Mouse (Mus musculus) CH12.LX (cell line): ENCODE results near the gene Acot2. TPM values are rescaled to one million over a fixed set of nuclear protein-coding genes. Genes with fewer than 3 reads are reported as not detected.

Experiments
- DNase-seq: peaks from one replicate; pipeline ENCODE4 v3.0.0-alpha.2; 2013; ENCODE audit errors: extremely low read depth
- H3K27ac ChIP-seq: 2 replicates; pipeline ENCODE4 v1.5.1; 2012; ENCODE audit warnings: low read depth, mild to moderate bottlenecking, control low read depth, moderate library complexity; ENCODE audit not compliant: insufficient read depth
- H3K27me3 ChIP-seq: replicated peaks from 2 replicates; pipeline ENCODE3; 2012; ENCODE audit warnings: inconsistent platforms
- H3K36me3 ChIP-seq, 2 experiments: replicated peaks in 1 of 2; 2 replicates each; pipeline versions ENCODE3 to v1.6.1; 2012; ENCODE audit warnings: inconsistent platforms in 1 of 2, low read length in 1 of 2, mild to moderate bottlenecking in 1 of 2, mixed read lengths in 1 of 2, moderate library complexity in 1 of 2; ENCODE audit not compliant: control insufficient read depth in 1 of 2, insufficient read depth in 1 of 2
- H3K4me1 ChIP-seq, 2 experiments: 2 replicates each; pipeline ENCODE4 v1.6.1; 2012; ENCODE audit warnings: inconsistent platforms in 1 of 2, moderate library complexity in 1 of 2; ENCODE audit not compliant: insufficient read depth in 2 of 2, control insufficient read depth in 1 of 2
- H3K4me2 ChIP-seq: 2 replicates; pipeline ENCODE4 v1.6.1; 2012; ENCODE audit warnings: low read depth, mild to moderate bottlenecking, control low read depth; ENCODE audit not compliant: poor library complexity, insufficient read depth, severe bottlenecking
- H3K4me3 ChIP-seq, 3 experiments: fragments of 150-350 bp in 1 of 3; sonication (generic) in 1 of 3; replicated peaks in 1 of 3; 2 replicates each; pipeline versions ENCODE3 to v1.5.1; 2011 to 2012; ENCODE audit warnings: low read depth in 2 of 3, low read length in 2 of 3, mild to moderate bottlenecking in 2 of 3, moderate library complexity in 2 of 3, control low read depth in 1 of 3, improper control_type of control experiment in 1 of 3, inconsistent platforms in 1 of 3, mixed read lengths in 1 of 3; ENCODE audit not compliant: poor library complexity in 1 of 3
- H3K79me2 ChIP-seq: replicated peaks from 2 replicates; pipeline ENCODE4 v1.6.1; 2012; ENCODE audit warnings: mild to moderate bottlenecking, moderate library complexity; ENCODE audit not compliant: control insufficient read depth, poor library complexity, insufficient read depth, severe bottlenecking; ENCODE audit errors: extremely low read depth
- H3K9ac ChIP-seq: 2 replicates; pipeline ENCODE4 v1.6.1; 2012; ENCODE audit warnings: low read depth, mild to moderate bottlenecking, control low read depth, moderate library complexity; ENCODE audit not compliant: insufficient read depth
- H3K9me3 ChIP-seq: replicated peaks from 2 replicates; pipeline ENCODE3; 2012; ENCODE audit warnings: low read length, inconsistent platforms, mixed read lengths
- CHD2 ChIP-seq: IDR thresholded peaks from 2 replicates; pipeline ENCODE4 v1.6.1; 2011; ENCODE audit warnings: low read length, improper control_type of control experiment
- CTCF ChIP-seq, 2 experiments: IDR thresholded peaks in 1 of 2; conservative IDR thresholded peaks in 1 of 2; 2 replicates each; pipeline ENCODE4 v1.5.1; 2011 to 2012; ENCODE audit warnings: low read depth in 2 of 2, low read length in 2 of 2, improper control_type of control experiment in 1 of 2, inconsistent platforms in 1 of 2, mild to moderate bottlenecking in 1 of 2, moderate library complexity in 1 of 2
- ELF1 ChIP-seq: IDR thresholded peaks from 2 replicates; pipeline ENCODE4 v1.6.1; 2014; ENCODE audit warnings: low read depth, mild to moderate bottlenecking, inconsistent platforms, low read length, improper control_type of control experiment
- EP300 ChIP-seq: IDR thresholded peaks from 2 replicates; pipeline ENCODE4 v1.6.1; 2011; ENCODE audit warnings: low read length, improper control_type of control experiment
- GABPA ChIP-seq: IDR thresholded peaks from 2 replicates; pipeline ENCODE4 v1.6.1; 2012; ENCODE audit warnings: low read depth, low read length, improper control_type of control experiment, inconsistent platforms; ENCODE audit not compliant: insufficient replicate concordance
- IRF4 ChIP-seq: IDR thresholded peaks from 2 replicates; pipeline ENCODE4 v1.6.1; 2014; ENCODE audit warnings: low read depth, mild to moderate bottlenecking, inconsistent platforms, low read length, improper control_type of control experiment
- JUN ChIP-seq: IDR thresholded peaks from 2 replicates; pipeline ENCODE4 v1.6.1; 2011; ENCODE audit warnings: low read depth, mild to moderate bottlenecking, low read length, improper control_type of control experiment, moderate library complexity; ENCODE audit not compliant: insufficient read depth
- KAT2A ChIP-seq: IDR thresholded peaks from 2 replicates; pipeline ENCODE4 v1.6.1; 2012; ENCODE audit warnings: low read length, improper control_type of control experiment, inconsistent platforms; ENCODE audit not compliant: insufficient replicate concordance
- MAFK ChIP-seq: IDR thresholded peaks from 2 replicates; pipeline ENCODE4 v1.6.1; 2011; ENCODE audit warnings: low read length, improper control_type of control experiment; ENCODE audit not compliant: insufficient replicate concordance
- MAX ChIP-seq: IDR thresholded peaks from 2 replicates; pipeline ENCODE4 v1.6.1; 2011; ENCODE audit warnings: low read length, improper control_type of control experiment
- MAZ ChIP-seq: IDR thresholded peaks from 2 replicates; pipeline ENCODE4 v1.6.1; 2012; ENCODE audit warnings: low read depth, mild to moderate bottlenecking, inconsistent platforms, low read length, improper control_type of control experiment, moderate library complexity
- MEF2A ChIP-seq: IDR thresholded peaks from 2 replicates; pipeline ENCODE4 v1.6.1; 2014; ENCODE audit warnings: low read depth, mild to moderate bottlenecking, inconsistent platforms, low read length, improper control_type of control experiment, borderline replicate concordance
- MXI1 ChIP-seq: IDR thresholded peaks from 2 replicates; pipeline ENCODE4 v1.6.1; 2011; ENCODE audit warnings: mild to moderate bottlenecking, low read depth, low read length, improper control_type of control experiment
- MYC ChIP-seq: IDR thresholded peaks from 2 replicates; pipeline ENCODE4 v1.6.1; 2011; ENCODE audit warnings: low read depth, mild to moderate bottlenecking, improper control_type of control experiment, low read length
- NELFE ChIP-seq: IDR thresholded peaks from 2 replicates; pipeline ENCODE4 v1.6.1; 2011; ENCODE audit warnings: low read depth, low read length, improper control_type of control experiment
- POLR2A ChIP-seq: IDR thresholded peaks from 2 replicates; pipeline ENCODE4 v1.6.1; 2011; ENCODE audit warnings: low read depth, mild to moderate bottlenecking, improper control_type of control experiment, low read length
- RAD21 ChIP-seq: IDR thresholded peaks from 2 replicates; pipeline ENCODE4 v1.6.1; 2011; ENCODE audit warnings: low read depth, mild to moderate bottlenecking, low read length, improper control_type of control experiment, moderate library complexity
- RCOR1 ChIP-seq: conservative IDR thresholded peaks from 2 replicates; pipeline ENCODE4 v1.6.1; 2012; ENCODE audit warnings: low read depth, mild to moderate bottlenecking, inconsistent platforms, low read length, improper control_type of control experiment
- SIN3A ChIP-seq: IDR thresholded peaks from 2 replicates; pipeline ENCODE4 v1.6.1; 2012; ENCODE audit warnings: low read length, improper control_type of control experiment, inconsistent platforms
- SMC3 ChIP-seq: IDR thresholded peaks from 2 replicates; pipeline ENCODE4 v1.6.1; 2011; ENCODE audit warnings: low read depth, low read length, improper control_type of control experiment
- TCF12 ChIP-seq: IDR thresholded peaks from 2 replicates; pipeline ENCODE4 v1.6.1; 2014; ENCODE audit warnings: low read depth, mild to moderate bottlenecking, inconsistent platforms, low read length, improper control_type of control experiment
- UBTF ChIP-seq: IDR thresholded peaks from 2 replicates; pipeline ENCODE4 v1.6.1; 2012; ENCODE audit warnings: low read depth, mild to moderate bottlenecking, inconsistent platforms, low read length, improper control_type of control experiment, moderate library complexity
- USF2 ChIP-seq: conservative IDR thresholded peaks from 2 replicates; pipeline ENCODE4 v1.6.1; 2011; ENCODE audit warnings: low read depth, low read length, improper control_type of control experiment
- ZC3H11A ChIP-seq: IDR thresholded peaks from 2 replicates; pipeline ENCODE4 v1.6.1; 2012; ENCODE audit warnings: low read depth, mild to moderate bottlenecking, inconsistent platforms, low read length, improper control_type of control experiment
- ZMIZ1 ChIP-seq: IDR thresholded peaks from 2 replicates; pipeline ENCODE4 v1.6.1; 2012; ENCODE audit warnings: low read depth, mild to moderate bottlenecking, inconsistent platforms, low read length, improper control_type of control experiment
- ZNF384 ChIP-seq: IDR thresholded peaks from 2 replicates; pipeline ENCODE4 v1.6.1; 2012; ENCODE audit warnings: low read depth, low read length, improper control_type of control experiment, inconsistent platforms
- dilution Hi-C: fragments of 300-500 bp; cut with MboI; formaldehyde crosslinking; loops from 2 replicates; pipeline ENCODE4 v1.14.3; 2020; ENCODE audit warnings: low sequenced_read_pairs; ENCODE audit not compliant: extremely low pct_unique_long_range_greater_than_20kb, extremely low pct_ligation_motif_present
- in situ Hi-C: fragments of 300-500 bp; cut with MboI; formaldehyde crosslinking; loops from 3 replicates; pipeline ENCODE4 v1.14.3; 2019; ENCODE audit warnings: low sequenced_read_pairs, low pct_ligation_motif_present, low pct_unique_long_range_greater_than_20kb, mixed read lengths
- polyA plus RNA-seq: library from polyadenylated mRNA; unstranded; fragments of >175 nt; gene quantifications from 2 replicates; pipeline ENCODE4 v1.2.1, GENCODE M21; 2012; ENCODE audit warnings: low read depth; ENCODE audit not compliant: insufficient read length
- total RNA-seq, 2 experiments: library from RNA; depleted of rRNA; stranded (reverse); fragments of 300-350 nt in 1 of 2; fragments of >200 nt in 1 of 2; gene quantifications; 2 replicates each; pipeline ENCODE4 v1.2.3; 2012 to 2014

Gene Acot2
- total and polyA plus RNA-seq, 3 experiments: 6.6 to 13.2 (median 9.7) TPM

- TF ChIP-seq EP300 (0 out of 2 replicates have a peak, but pooled peaks have one; percentile 26), GABPA (no peak), MXI1 (no peak), SIN3A (no peak), TCF12 (no peak)
Measured at GRCm38 (mm10) chr12:84003866-84004265, 16.2 kb downstream of the Acot2 start (continued).

GRCm38 (mm10) chr12:84008251-84008650 is 20.6 kb downstream of the Acot2 start:
- dilution Hi-C loops: no loop called here

GRCm38 (mm10) chr12:84008729-84009128 is 21.1 kb downstream of the Acot2 start:
- H3K9ac ChIP-seq: no peak overlapping the region
- TF ChIP-seq USF2 (no peak), UBTF (no peak), IRF4 (no peak), ZMIZ1 (no peak), RAD21 (no peak), CHD2 (no peak), EP300 (no peak), MYC (no peak), RCOR1 (no peak), GABPA (no peak), ELF1 (no peak), MEF2A (no peak), POLR2A (no peak), SMC3 (no peak)
- TF ChIP-seq, all 38 proteins: peak for 0
- Histone ChIP-seq H3K79me2 (no peaks in the 10 kb centered on the region), H3K4me1 (peaks cover 3 to 5% of the 10 kb centered on the region in 2 experiments; a peak in 3 of 4 replicates), H3K27ac (no peak overlapping the region), H3K9me3 (no peaks in the 10 kb centered on the region), H3K27me3 (no peaks in the 10 kb centered on the region), H3K36me3 (no peaks in the 10 kb centered on the region), H3K4me2 (no peak overlapping the region), H3K4me3 (no peak overlapping the region)
- DNase-seq: no peak
- dilution Hi-C loops: no loop called here
- in situ Hi-C loops: no loop called here

More at GRCm38 (mm10) chr12:84008251-84008650, 20.6 kb downstream of the Acot2 start:
- H3K4me2 ChIP-seq: no peak overlapping the region
- H3K9ac ChIP-seq: no peak overlapping the region
- H3K27me3 ChIP-seq: no peaks in the 10 kb centered on the region
- no peak for DNase-seq
- in situ Hi-C loops: no loop called here
- TF ChIP-seq RAD21 (no peak), ZC3H11A (no peak), ZNF384 (no peak), CHD2 (no peak), KAT2A (no peak), MAX (no peak), RCOR1 (no peak), MXI1 (no peak), NELFE (no peak), IRF4 (no peak), MAZ (no peak), ELF1 (no peak), MAFK (no peak), EP300 (no peak), JUN (no peak), GABPA (no peak), ZMIZ1 (no peak), MEF2A (no peak), CTCF (conservative IDR thresholded peaks at IDR 0.05 in 1 of 2, IDR thresholded peaks at IDR 0.05 in 1 of 2; ENCODE audit: low read depth in 2 of 2, low read length in 2 of 2) (no peak)
- H3K27ac ChIP-seq: no peak overlapping the region
- H3K79me2 ChIP-seq: no peaks in the 10 kb centered on the region
- no peak overlapping the region for H3K4me3 ChIP-seq
- H3K36me3 ChIP-seq: no peaks in the 10 kb centered on the region
- H3K4me1 ChIP-seq: peaks cover 3 to 8% of the 10 kb centered on the region in 2 experiments; a peak in 3 of 4 replicates
- no peaks in the 10 kb centered on the region for H3K9me3 ChIP-seq
